Mouse (Mus musculus): ENCODE results near the gene Ccl12.

The Ccl12 gene

GRCm38 (mm10) chr11:82101529-82101928 is at the start of gene Ccl12:
Gene Ccl12, plus strand, starts transcription at chr11:82101845.
- DNase-seq (ENCODE audit: low spot score in 2 of 2): no peak

DNA sequence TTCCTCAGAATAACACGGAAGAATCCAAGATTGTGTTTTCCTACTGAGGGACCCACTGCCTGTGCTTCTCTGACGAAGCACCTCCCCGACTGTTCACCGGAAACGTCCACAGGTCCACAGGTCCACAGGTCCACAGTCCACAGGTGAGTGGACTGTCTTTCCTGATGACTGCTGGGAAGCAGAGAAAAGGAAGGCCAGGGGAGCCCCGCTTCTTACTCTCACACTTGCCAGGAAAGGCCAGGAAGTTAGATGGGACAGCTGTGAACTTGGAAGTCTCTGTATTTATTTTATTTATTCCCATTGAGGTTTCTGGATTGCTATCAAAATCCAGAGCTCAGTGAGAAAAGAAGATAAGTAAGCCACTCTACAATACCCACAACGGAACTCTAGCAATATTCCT is 47.8 kb upstream of the Ccl12 start:
- no peak for DNase-seq (ENCODE audit: low spot score in 2 of 2)

DNA sequence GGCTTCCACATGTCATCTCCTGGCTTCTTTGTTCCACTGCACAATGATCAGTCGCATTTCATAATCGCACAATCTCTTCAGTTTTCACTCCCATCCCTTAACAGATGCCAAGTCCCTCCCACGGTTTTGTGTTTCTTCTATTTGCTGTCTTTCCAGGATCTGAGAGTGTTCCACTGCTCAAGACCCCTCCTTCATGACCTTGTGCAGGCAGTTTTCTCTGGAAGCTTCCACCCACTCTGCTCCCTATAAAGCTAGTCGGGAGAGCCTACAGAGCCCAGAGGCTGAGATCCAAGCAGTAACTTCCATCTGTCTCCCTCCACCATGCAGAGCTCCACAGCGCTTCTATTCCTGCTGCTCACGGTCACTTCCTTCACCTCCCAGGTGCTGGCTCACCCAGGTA is 44.0 kb upstream of the Ccl12 start, which contains the start of gene Ccl11:
Gene Ccl11, plus strand, starts transcription at position 178 of the 400 bp plus-strand sequence.
- DNase-seq (ENCODE audit: low spot score in 2 of 2): no peak

- DNase-seq (ENCODE audit: low spot score in 2 of 2): no peak
These were observed 39.4 kb upstream of the Ccl12 start for GRCm38 (mm10) chr11:82062226-82062625.

GRCm38 (mm10) chr11:82063454-82063853 is 38.2 kb upstream of the Ccl12 start:
- DNase-seq (ENCODE audit: low spot score in 2 of 2): no peak

- DNase-seq (ENCODE audit: low spot score in 2 of 2): no peak
These were observed 34.6 kb upstream of the Ccl12 start for GRCm38 (mm10) chr11:82066953-82067571.

DNA sequence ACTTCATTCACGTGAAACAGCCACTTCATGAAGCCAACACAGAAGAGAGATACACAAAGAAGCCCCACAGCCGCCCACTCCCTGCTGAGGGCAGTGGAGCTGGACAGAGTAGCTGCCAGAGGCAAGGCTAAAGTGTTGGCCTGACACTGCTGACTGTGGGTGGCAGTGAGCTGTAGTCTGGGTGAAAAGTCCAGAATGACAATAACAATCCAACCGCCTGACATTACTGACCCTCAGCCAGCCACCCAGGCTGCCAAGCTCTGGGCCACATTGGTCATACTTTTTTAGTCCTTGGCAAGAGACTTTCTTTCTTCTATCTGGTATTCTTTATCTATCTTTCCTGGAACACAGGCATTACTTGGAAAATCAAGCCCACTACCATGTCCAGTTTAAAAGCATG is 30.6 kb upstream of the Ccl12 start:
- no peak for DNase-seq (ENCODE audit: low spot score in 2 of 2)

DNA sequence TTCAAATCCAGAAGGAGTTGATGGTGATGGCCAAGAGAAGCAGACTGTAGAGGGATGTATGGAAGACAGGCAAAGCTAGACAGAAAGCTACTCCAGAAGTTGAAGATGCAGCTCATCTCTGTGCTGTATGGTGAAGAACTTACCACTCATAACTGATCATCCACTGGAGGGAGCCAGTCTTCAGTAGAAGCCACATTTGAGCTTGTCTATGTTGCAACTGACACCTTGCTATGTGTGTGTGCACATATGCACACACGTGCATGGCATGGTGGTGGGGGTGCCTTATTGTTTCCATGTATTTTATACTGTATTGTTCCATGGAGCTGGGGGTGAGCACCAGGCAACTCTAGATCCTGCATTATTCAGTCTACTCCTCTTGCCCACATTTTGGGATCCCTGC is 29.3 kb upstream of the Ccl12 start:
- DNase-seq (ENCODE audit: low spot score in 2 of 2): no peak

- DNase-seq (ENCODE audit: low spot score in 2 of 2): no peak
These were observed 28.7 kb upstream of the Ccl12 start for GRCm38 (mm10) chr11:82072984-82073383.

DNA sequence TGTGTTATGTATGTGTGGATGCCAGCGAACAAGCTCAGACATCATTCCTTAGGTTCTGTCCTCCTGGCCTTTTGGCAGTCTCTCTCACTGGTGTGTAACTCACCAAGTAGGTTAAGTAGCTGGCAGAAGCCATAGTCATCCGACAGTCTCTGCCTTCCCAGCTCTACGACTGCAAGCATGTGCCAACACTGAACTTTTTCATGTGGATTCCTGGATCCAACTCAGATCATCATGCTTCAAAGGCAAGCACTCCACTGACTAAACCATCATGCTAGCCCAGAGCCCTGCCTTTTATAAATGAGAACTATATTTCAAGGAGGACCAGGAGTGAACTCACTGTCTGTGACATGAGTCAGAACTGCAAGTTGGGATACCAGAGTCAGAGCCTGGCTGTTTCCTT is 28.0 kb upstream of the Ccl12 start:
- DNase-seq (ENCODE audit: low spot score in 2 of 2): no peak

DNA sequence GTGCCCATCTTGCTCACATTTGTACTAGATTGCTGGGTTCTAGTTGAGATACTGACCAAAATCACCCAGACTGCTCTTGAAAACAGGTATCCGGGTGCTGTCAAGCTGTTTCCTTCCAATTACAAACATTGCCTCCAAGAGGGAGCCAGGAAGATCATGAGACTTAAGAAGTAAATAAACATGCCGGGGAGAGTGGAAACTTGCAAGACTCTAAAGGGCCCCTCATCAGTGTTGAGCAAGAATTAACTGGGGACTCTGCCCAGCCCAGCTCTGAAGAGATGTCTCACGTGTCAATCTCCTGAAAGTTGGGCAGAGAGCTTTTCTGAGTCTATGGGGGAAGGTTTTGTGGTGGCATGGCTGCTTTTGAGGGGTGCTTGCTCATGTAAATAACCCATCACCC is 24.6 kb upstream of the Ccl12 start:
- no peak for DNase-seq (ENCODE audit: low spot score in 2 of 2)

- no peak for DNase-seq (ENCODE audit: low spot score in 2 of 2)
These were observed 23.4 kb upstream of the Ccl12 start for GRCm38 (mm10) chr11:82078136-82078730.

DNA sequence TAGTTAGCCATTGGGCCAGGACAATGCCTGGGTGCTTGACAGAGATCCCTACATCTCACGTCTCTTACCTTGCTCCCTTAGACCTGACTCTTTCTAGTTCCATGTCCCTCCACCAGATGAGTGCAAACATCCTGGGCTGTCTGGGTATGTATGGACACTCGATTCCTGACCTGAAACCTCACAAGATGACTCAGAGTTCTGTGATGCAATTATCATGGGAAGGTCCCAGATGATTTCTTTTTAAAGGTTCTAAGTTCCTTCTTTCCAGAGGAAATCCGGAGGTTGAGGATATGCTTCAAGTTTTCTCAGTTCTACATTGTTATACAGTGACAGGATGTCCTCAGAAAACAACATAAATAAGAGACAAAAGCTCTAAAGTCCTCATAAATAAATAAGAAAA is 20.8 kb upstream of the Ccl12 start:
- DNase-seq (ENCODE audit: low spot score in 2 of 2): no peak

DNA sequence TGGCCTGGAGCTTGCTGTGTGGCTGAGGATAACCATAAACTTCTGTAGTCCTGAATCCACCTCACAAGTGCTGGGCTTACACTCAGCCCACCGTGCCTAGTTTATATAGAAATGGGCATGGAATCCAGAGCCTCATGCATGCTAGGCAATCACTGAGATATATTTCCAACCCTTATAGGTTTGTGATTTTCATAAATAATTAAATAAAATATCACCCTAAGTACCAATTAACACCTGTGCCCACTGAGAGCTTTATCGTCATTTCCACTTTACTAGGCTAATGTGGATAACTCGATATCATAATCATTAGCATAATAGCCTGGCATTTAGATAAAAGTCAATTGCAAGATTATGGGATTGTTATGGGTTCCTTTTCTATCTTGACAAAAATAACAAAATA is 17.3 kb upstream of the Ccl12 start:
- DNase-seq (ENCODE audit: low spot score in 2 of 2): no peak

GRCm38 (mm10) chr11:82099511-82100323 is 1.9 kb upstream of the Ccl12 start:
- DNase-seq (ENCODE audit: low spot score in 2 of 2): no peak

DNA sequence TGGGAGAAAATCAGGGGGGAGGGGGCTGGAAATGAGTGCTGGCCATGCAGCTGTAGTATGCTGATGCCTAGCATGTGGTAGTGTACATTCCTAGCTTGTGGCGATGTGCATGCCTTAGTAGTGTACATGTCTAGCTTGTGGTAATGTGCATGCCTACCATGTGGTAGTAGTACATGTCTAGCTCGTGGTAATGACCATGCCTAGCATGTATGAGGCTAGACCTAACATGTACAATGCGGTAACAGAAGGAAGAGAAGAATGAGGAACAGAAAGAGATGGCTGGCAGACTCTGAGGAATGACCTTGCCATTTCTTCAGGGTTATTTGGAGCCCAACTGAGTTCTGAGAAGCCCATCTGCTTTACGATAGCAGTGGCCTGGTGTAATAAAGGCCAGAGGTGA is 558 bp upstream of the Ccl12 start:
- DNase-seq (ENCODE audit: low spot score in 2 of 2): no peak

DNA sequence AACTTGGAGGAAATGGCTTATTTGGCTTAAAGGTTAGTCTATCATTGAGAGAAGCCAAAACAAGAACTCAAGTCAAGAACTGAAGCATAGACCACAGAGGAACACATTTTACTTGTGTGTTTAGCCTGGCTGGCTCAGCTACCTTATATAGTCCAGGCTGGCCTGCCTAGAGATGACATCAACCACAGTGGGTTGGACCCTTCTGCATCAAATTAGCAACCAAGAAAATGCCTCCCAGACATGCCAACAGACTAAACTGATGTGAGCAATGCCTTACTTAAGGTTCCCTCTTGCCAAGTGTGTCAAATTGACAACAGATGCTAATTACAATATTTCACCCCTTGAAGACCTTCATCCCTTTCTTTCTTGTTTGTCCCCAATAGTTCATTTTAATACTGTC is 8.0 kb downstream of the Ccl12 start:
- no peak for DNase-seq (ENCODE audit: low spot score in 2 of 2)

- no peak for DNase-seq (ENCODE audit: low spot score in 2 of 2)
These were observed 9.0 kb downstream of the Ccl12 start for GRCm38 (mm10) chr11:82110372-82111248.

- DNase-seq (ENCODE audit: low spot score in 2 of 2): no peak
These were observed 13.2 kb downstream of the Ccl12 start, which contains the start of gene Ccl8 for GRCm38 (mm10) chr11:82114885-82115284. Gene Ccl8, plus strand, starts transcription at chr11:82115185.

- DNase-seq (ENCODE audit: low spot score in 2 of 2): no peak
These were observed 14.4 kb downstream of the Ccl12 start for GRCm38 (mm10) chr11:82116041-82116440.

- no peak for DNase-seq (ENCODE audit: low spot score in 2 of 2)
These were observed 31.3 kb downstream of the Ccl12 start for GRCm38 (mm10) chr11:82132977-82133376.

DNA sequence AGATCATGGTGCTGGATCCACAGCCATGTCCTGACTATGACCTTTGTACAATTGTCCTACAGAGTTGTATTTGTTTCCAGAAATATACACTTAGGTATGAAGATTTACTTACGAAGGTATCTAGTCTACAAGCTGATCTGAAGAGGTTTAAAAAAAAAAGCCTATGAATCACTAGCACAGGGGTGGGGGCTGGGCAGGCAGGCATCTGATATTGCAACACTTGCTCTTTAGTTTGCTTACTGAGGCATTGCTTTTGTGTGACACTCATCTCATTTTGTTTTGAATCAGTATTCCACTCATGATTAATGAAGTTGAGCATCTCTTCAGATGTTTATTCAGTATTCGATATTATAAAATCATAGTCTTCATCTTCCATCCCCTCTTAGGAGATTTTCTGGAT is 34.6 kb downstream of the Ccl12 start:
- no peak for DNase-seq (ENCODE audit: low spot score in 2 of 2)

Measured in cerebellum, postnatal 4 days (tissue).